Mouse (Mus musculus): ENCODE results near the gene Ccpg1.

DNA sequence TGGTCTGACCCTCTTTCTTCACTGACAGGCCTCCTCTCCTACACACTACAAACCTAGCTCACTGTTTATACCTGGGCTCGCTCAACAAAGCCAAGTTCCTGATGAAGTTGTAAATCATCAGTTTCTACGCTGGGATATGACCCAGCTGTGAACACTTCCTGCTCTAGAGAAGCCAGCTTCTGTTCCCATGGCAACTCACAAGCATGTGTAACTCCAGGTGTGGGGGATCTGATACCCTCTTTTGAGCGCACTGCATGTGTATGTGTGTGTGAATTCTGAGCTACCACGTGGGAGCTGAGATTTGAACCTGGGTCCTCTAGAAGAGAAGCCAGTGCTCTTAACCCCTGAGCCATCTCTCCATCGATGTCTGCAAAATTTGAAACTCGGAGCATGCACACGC lies 35.7 kb upstream of the Ccpg1 start:
- no peak for TF ChIP-seq POLR2A (IDR thresholded peaks at IDR 0.05; ENCODE audit: borderline replicate concordance, control insufficient read depth, low read depth, low read length)
- TF ChIP-seq CTCF (IDR thresholded peaks at IDR 0.05; ENCODE audit: control insufficient read depth, insufficient read depth, low read length): no peak

All from bone marrow, adult 2 months (tissue).